Mouse (Mus musculus) hindbrain, postnatal 0 days (tissue): Measurements from ENCODE around the gene Elf2. TPM values are rescaled to one million over a fixed set of nuclear protein-coding genes. Genes with fewer than 3 reads are reported as not detected.
A peak's percentile ranks its signal among the peaks of the same experiment; 100 is the strongest.

Experiments used
- ATAC-seq: fragments of 200-750 bp; cut with Nextera tagmentation; 2 replicates; pipeline ENCODE4 v1.8.0; 2017; ENCODE audit warnings: mild to moderate bottlenecking, moderate TSS enrichment, moderate library complexity
- DNase-seq: peaks from one replicate; pipeline ENCODE4 v3.0.0-alpha.2; 2015; ENCODE audit warnings: low spot score
- H3K27ac ChIP-seq: fragments of 300-500 bp; sonication (generic); 2 replicates; pipeline ENCODE4 v1.5.1; 2014; ENCODE audit warnings: mild to moderate bottlenecking
- H3K27me3 ChIP-seq: fragments of 300-500 bp; sonication (generic); 2 replicates; pipeline ENCODE4 v1.6.1; 2014; ENCODE audit warnings: low read length, mixed read lengths; ENCODE audit not compliant: insufficient read depth
- H3K36me3 ChIP-seq: fragments of 300-500 bp; sonication (generic); 2 replicates; pipeline ENCODE4 v1.6.1; 2014; ENCODE audit warnings: low read length, mixed read lengths; ENCODE audit not compliant: insufficient read depth
- H3K4me1 ChIP-seq: fragments of 300-500 bp; sonication (generic); 2 replicates; pipeline ENCODE4 v1.6.1; 2014; ENCODE audit warnings: antibody characterized with exemption, low read length, mixed read lengths; ENCODE audit not compliant: insufficient read depth
- H3K4me2 ChIP-seq: fragments of 300-500 bp; sonication (generic); 2 replicates; pipeline ENCODE4 v1.6.1; 2014; ENCODE audit warnings: low read depth, mild to moderate bottlenecking, low read length, moderate library complexity, mixed read lengths
- H3K4me3 ChIP-seq: fragments of 300-500 bp; sonication (generic); 2 replicates; pipeline ENCODE4 v1.5.1; 2014; ENCODE audit warnings: low read length
- H3K9ac ChIP-seq: fragments of 300-500 bp; sonication (generic); replicated peaks from 2 replicates; pipeline ENCODE4 v1.6.1; 2014; ENCODE audit warnings: mild to moderate bottlenecking, low read length, moderate library complexity, mixed read lengths
- H3K9me3 ChIP-seq: fragments of 300-500 bp; sonication (generic); 2 replicates; pipeline ENCODE4 v1.6.1; 2016; ENCODE audit warnings: low read length, mixed read lengths
- CTCF ChIP-seq: IDR thresholded peaks from 2 replicates; pipeline ENCODE4 v1.5.1; 2016; ENCODE audit warnings: antibody characterized with exemption, control low read depth, low read depth
- WGBS: fragments of 180-500 bp; shearing (Covaris S2); extraction: QIAGEN DNeasy Blood & Tissue Kit; methylation state at CpG from one replicate; pipeline ENCODE4 v1.1.7; 2014; 5-methylcytosine and 5-hydroxymethylcytosine counted together
- polyA plus RNA-seq: library from polyadenylated mRNA; unstranded; fragments of >200 nt; fragmentation: Nextera tagmentation; extraction: Ambion mirVana; gene quantifications from 2 replicates; pipeline ENCODE4 v1.2.1, GENCODE M21; 2015
- total RNA-seq: library from RNA; depleted of rRNA; stranded (reverse); fragments of >200 nt; gene quantifications from 2 replicates; pipeline ENCODE4 v1.2.3, GENCODE M21; 2014

Elf2 gene
- total and polyA plus RNA-seq, 2 experiments from 2014 or later, result 32.6 to 47.8 TPM

DNA sequence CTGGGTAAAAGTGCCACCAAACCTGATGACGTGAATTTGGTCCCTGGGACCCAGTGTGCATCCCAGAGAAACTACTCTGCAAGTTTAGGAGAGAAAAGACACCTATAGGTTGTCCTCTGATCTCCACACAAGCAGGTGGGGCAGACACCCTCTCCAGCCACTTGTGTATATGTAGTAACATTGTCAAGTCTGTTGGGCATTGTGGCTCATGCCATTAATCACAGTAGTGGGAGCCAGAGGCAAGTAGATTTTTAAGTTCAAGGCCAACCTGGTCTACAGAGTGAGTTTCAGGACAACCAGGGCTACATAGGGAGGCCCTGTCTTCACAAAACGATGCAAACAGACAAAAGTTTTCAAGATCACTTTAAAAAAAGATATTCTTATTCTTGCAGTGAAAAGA, 31.4 kb upstream of the Elf2 start:
- no peak overlapping the region for H3K4me2 ChIP-seq
- no peak overlapping the region for H3K9ac ChIP-seq
- H3K27me3 ChIP-seq, result no peaks in the 10 kb centered on the region
- H3K4me1 ChIP-seq, result no peaks in the 10 kb centered on the region
- DNase-seq, result no peak
- ATAC-seq, result no peak
- no peak overlapping the region for H3K4me3 ChIP-seq
- no peaks in the 10 kb centered on the region for H3K36me3 ChIP-seq
- no peak for TF ChIP-seq CTCF
- H3K9me3 ChIP-seq, result no peaks in the 10 kb centered on the region
- H3K27ac ChIP-seq, result no peak overlapping the region
- 69% methylated on average over 2 of the region's 2 CpGs for WGBS

DNA sequence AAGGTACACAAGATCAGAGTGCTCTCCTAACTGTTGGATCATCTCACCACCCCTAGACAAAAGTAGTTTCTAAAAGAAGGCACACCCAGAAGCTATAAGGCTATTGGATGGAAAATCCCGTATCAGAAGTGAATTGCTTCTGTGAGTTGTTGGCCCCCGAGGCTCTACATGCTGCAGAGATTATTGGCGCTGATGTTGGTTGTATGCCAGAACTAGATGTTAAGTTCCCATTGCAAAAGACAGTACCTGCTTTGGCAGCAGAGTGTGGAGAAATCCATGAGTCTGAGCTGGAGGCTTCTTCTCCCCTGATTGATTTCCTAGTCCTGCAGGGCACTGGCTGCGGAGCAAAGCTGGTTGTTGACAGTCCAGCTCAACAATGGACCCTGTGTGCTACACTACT, 27.5 kb upstream of the Elf2 start:
- Histone ChIP-seq H3K36me3 (no peaks in the 10 kb centered on the region), H3K27me3 (no peaks in the 10 kb centered on the region), H3K9me3 (no peaks in the 10 kb centered on the region), H3K27ac (no peak overlapping the region), H3K4me3 (no peak overlapping the region), H3K9ac (no peak overlapping the region), H3K4me1 (peaks cover 2% of the 10 kb centered on the region; the same call in 1 of the 2 replicates), H3K4me2 (no peak overlapping the region)
- no peak for TF ChIP-seq CTCF
- 72% methylated on average over 4 of the region's 4 CpGs for WGBS
- ATAC-seq, result no peak
- no peak for DNase-seq

DNA sequence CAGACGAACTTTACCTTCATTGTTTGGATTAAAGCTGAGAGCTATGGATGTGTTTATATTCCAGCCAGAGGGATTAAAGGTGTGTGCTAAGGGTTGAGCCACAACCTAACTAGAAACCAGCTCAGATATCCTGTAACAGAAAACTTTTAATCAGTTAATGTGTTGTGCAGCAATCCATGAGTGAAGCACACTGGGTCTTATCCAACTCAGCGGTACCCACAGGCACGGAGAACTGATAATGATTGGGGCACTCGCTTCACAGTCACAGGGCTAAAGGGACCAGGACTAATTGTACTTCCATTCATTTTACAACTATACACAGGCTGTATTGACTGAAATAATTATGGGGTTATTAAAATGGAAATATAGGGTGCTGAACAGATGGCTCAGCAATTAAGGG, 26.5 kb upstream of the Elf2 start:
- Histone ChIP-seq H3K9me3 (no peaks in the 10 kb centered on the region), H3K27me3 (no peaks in the 10 kb centered on the region), H3K9ac (no peak overlapping the region), H3K4me1 (peaks cover 2% of the 10 kb centered on the region; the same call in 1 of the 2 replicates), H3K27ac (no peak overlapping the region), H3K36me3 (no peaks in the 10 kb centered on the region), H3K4me3 (no peak overlapping the region), H3K4me2 (no peak overlapping the region)
- WGBS, result 61% methylated on average over 4 of the region's 4 CpGs
- ATAC-seq (no peak), DNase-seq (no peak)
- no peak for TF ChIP-seq CTCF

DNA sequence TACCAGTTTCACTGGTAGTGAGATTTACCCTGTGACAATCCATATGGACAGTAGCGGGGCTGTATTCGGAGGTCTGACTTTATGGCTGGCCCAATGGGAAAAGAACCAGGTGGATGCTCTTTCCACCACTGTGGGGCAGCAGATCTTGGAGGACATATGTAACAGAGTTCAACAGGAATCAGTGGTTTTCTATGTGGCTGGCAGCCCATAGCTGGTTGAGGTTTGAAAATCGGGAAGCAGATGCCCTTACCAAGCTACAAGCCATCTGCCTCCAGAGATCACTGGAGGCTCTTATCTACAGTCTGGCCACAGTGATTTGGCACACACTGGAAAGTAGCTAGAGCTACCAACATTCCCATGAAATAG, 25.0 kb upstream of the Elf2 start:
- H3K4me3 ChIP-seq, result peak overlapping the region; percentile 41
- peak overlapping the region; percentile 77 for H3K4me2 ChIP-seq
- no peaks in the 10 kb centered on the region for H3K9me3 ChIP-seq
- no peaks in the 10 kb centered on the region for H3K27me3 ChIP-seq
- 5% methylated on average over 3 of the region's 3 CpGs for WGBS
- no peak for DNase-seq
- H3K9ac ChIP-seq, result 0 out of 2 replicates have a peak overlapping the region, but pooled peaks have one; percentile 33
- H3K4me1 ChIP-seq, result peaks cover 2% of the 10 kb centered on the region; the same call in 1 of the 2 replicates
- no peaks in the 10 kb centered on the region for H3K36me3 ChIP-seq
- no peak for ATAC-seq
- TF ChIP-seq CTCF, result 0 out of 2 replicates have a peak, but pooled peaks have one; percentile 28
- H3K27ac ChIP-seq, result no peak overlapping the region

DNA sequence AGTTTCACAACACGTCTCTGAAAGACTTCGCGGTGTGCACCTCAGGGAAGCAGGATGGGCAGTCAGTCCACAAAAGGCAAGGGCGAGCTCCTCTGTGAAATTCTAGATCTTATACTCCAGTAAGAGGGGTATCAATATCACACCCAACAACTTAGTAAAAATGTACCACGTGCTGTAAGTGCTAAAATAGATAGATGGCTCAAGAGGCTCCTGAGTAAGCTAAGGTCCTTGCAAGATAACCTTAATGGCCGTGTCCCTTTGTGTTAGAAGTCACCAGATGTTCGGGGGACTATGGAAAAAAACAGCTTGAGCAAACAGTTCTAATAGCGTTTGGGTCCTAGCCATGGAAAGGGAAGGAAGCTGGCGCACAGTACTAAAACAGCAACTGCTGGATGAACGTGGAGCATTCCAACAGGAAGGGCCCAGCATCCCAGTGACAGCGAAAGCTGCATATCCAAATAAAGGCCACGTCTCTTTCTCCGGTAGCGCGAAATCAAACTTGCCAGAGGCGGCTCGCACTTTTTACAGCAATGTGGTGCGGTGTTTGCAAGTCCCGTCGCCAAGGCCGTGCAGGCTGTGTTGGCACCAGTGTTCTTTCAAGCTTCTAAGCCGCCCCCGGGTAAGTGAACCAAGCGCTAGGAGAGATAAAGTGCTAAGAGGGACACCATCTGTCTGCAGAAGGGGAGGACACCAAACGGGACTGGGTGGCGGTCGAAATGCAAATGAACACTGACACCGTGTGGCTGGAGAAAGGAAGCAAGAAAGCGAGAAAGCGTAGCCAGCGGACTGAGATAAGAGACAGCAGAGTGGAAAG, 24.4 kb upstream of the Elf2 start:
- DNase-seq, result peak; percentile 88
- ATAC-seq, result peak; percentile 93
- TF ChIP-seq CTCF, result peak; percentile 93
- peak overlapping the region; percentile 33 for H3K9ac ChIP-seq
- no peaks in the 10 kb centered on the region for H3K9me3 ChIP-seq
- peak overlapping the region; percentile 41 for H3K4me3 ChIP-seq
- H3K4me2 ChIP-seq, result peak overlapping the region; percentile 77
- peaks cover 2% of the 10 kb centered on the region; the same call in 1 of the 2 replicates for H3K4me1 ChIP-seq
- 0 out of 2 replicates have a peak, but pooled peaks cover 4% of the 10 kb centered on the region for H3K27me3 ChIP-seq
- peak overlapping the region; percentile 26; the same call in 1 of the 2 replicates for H3K27ac ChIP-seq
- H3K36me3 ChIP-seq, result no peaks in the 10 kb centered on the region
- 6% methylated on average over 31 of the region's 31 CpGs for WGBS

DNA sequence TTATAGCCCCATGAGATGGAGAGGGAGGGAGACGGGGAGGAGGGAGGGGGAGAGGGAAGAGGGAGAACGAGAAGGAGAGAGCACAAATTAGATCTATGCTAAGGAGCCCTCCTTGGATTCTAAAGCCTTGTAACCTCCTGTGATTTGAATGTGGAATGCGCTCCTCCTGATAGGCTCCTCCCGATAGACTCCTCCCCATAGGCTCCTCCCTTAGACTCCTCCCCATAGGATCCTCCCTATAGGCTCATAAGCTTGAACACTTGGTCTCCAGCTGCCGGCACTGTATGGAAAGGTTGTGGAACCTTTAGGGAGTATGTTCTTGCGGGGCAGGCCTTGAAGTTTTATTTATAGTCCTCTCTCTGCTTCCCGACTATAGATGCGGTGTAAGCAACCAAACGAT, 20.6 kb upstream of the Elf2 start:
- Histone ChIP-seq H3K4me2 (no peak overlapping the region), H3K4me1 (peaks cover 7% of the 10 kb centered on the region; the same call in 1 of the 2 replicates), H3K27ac (no peak overlapping the region), H3K9me3 (no peaks in the 10 kb centered on the region), H3K36me3 (no peaks in the 10 kb centered on the region), H3K9ac (no peak overlapping the region), H3K4me3 (no peak overlapping the region), H3K27me3 (0 out of 2 replicates have a peak, but pooled peaks cover 4% of the 10 kb centered on the region)
- WGBS, result 35% methylated on average over 9 of the region's 9 CpGs
- DNase-seq (no peak), ATAC-seq (no peak)
- TF ChIP-seq CTCF, result no peak
